Mouse (Mus musculus): ENCODE data around the gene Actl7b. TPM values are rescaled to one million over a fixed set of nuclear protein-coding genes. Genes with fewer than 3 reads are reported as not detected.

The Actl7b gene
- polyA plus RNA-seq, 1 experiment from 2014 or later, result not detected

GRCm38 (mm10) chr4:56743363-56744195 lies 2.3 kb upstream of the Actl7b start, which contains the start of gene Actl7a:
Actl7a (plus strand) TSS chr4:56743413.
- 96% methylated on average over 21 of the region's 21 CpGs for WGBS
- H3K27ac ChIP-seq (ENCODE audit: low read length), result no peak within 1 kb of the TSS
- no peak for ATAC-seq (ENCODE audit: insufficient read depth, low FRiP score)
- peaks cover 4% of the 10 kb centered on the region; the same call in 1 of the 2 replicates for H3K36me3 ChIP-seq (ENCODE audit: control insufficient read depth, insufficient read depth, low read length)
- no peaks in the 10 kb centered on the region for H3K27me3 ChIP-seq (ENCODE audit: control insufficient read depth, insufficient read depth, low read length)
- H3K9me3 ChIP-seq (replicated peaks; ENCODE audit: control insufficient read depth, low read length), result no peaks in the 10 kb centered on the region
- H3K4me2 ChIP-seq (ENCODE audit: low read depth, low read length), result no peak within 1 kb of the TSS
- no peaks in the 10 kb centered on the region for H3K4me1 ChIP-seq (ENCODE audit: control insufficient read depth, insufficient read depth, low read length)
- H3K9ac ChIP-seq (ENCODE audit: low read length), result no peak within 1 kb of the TSS
- no peak within 1 kb of the TSS for H3K4me3 ChIP-seq (replicated peaks; ENCODE audit: low read length)

DNA sequence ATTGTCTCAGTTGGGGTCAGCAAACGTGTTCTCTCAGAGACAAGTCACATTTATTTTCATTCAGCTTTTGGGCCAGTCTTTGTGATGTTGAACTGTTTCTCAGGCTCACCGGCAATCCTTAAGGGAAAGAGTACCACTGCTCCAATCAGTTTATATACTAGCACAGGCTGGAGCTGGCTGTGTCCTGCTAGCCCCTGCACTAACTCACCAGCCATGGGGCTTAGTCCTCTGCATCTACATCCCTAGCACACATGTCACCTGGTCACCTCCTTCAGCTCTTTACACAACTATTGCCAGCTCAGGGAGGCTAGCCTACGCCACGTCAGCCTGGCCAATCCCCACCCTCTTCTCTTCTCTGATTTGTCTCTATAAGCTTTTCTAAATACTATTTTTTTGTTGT lies 1.5 kb upstream of the Actl7b start:
- ATAC-seq (ENCODE audit: insufficient read depth, low FRiP score), result no peak
- H3K4me3 ChIP-seq (replicated peaks; ENCODE audit: low read length), result no peak overlapping the region

DNA sequence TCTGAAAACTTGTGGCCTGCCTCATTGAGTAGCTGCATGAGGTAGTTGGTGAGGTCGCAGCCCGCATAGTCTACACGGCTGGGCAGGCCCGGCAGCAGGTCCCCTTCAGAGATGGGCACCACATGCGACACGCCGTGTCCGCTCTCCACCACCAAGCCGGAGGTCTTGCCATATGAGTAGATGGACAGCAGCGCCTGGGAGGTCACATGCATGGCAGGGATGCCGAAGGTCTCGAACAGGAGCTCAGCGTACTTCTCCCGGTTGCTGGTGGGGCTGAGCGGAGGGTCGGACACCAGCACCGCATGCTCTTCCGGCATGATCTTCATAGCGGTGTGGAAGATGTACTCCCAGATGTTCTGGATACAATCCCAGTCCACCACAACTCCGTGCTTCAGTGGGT lies 632 bp downstream of the Actl7b start:
- WGBS, result 95% methylated on average over 20 of the region's 20 CpGs
- H3K4me1 ChIP-seq (ENCODE audit: control insufficient read depth, insufficient read depth, low read length), result no peaks in the 10 kb centered on the region

More for the DNA sequence above, 1.5 kb upstream of the Actl7b start:
- H3K9me3 ChIP-seq (replicated peaks; ENCODE audit: control insufficient read depth, low read length), result no peaks in the 10 kb centered on the region
- no peak overlapping the region for H3K9ac ChIP-seq (ENCODE audit: low read length)
- WGBS, result 92% methylated on average over 4 of the region's 4 CpGs
- H3K4me1 ChIP-seq (ENCODE audit: control insufficient read depth, insufficient read depth, low read length), result no peaks in the 10 kb centered on the region
- no peak overlapping the region for H3K27ac ChIP-seq (ENCODE audit: low read length)
- H3K4me2 ChIP-seq (ENCODE audit: low read depth, low read length), result no peak overlapping the region
- H3K27me3 ChIP-seq (ENCODE audit: control insufficient read depth, insufficient read depth, low read length), result no peaks in the 10 kb centered on the region
- 0 out of 2 replicates have a peak, but pooled peaks cover under 1% of the 10 kb centered on the region for H3K36me3 ChIP-seq (ENCODE audit: control insufficient read depth, insufficient read depth, low read length)

DNA sequence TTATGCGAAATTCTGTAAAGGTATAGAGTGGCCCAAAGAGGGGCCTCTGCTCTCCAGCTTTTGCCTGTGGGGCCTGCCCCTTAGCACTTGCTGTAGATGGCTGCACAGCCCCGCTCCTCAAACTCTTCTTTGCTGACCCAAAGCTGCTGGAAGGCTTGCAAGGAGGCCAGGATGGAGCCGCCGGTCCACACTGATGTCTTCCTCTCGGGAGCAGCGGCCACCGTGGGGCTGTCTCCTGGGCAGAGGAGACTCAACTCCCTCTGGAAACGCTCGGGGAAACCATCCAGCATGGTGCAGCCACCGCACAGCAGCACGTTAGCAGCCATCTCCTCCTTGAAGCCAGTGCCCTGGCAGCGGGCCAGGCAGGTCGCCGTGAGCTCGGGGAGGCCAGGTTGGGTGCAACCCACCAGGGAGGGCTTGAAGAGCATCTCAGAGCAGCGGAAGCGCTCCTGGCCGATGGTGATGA lies 1.2 kb downstream of the Actl7b start, which contains the start of gene Gm26657:
Gm26657 (plus strand) TSS at position 51 of the 466 bp plus-strand sequence.
- Histone ChIP-seq H3K9ac (ENCODE audit: low read length) (no peak within 1 kb of the TSS), H3K27ac (ENCODE audit: low read length) (no peak within 1 kb of the TSS), H3K4me3 (replicated peaks; ENCODE audit: low read length) (no peak within 1 kb of the TSS), H3K4me2 (ENCODE audit: low read depth, low read length) (no peak within 1 kb of the TSS), H3K27me3 (ENCODE audit: control insufficient read depth, insufficient read depth, low read length) (no peaks in the 10 kb centered on the region), H3K9me3 (replicated peaks; ENCODE audit: control insufficient read depth, low read length) (no peaks in the 10 kb centered on the region), H3K36me3 (ENCODE audit: control insufficient read depth, insufficient read depth, low read length) (no peaks in the 10 kb centered on the region), H3K4me1 (ENCODE audit: control insufficient read depth, insufficient read depth, low read length) (no peaks in the 10 kb centered on the region)
- no peak for ATAC-seq (ENCODE audit: insufficient read depth, low FRiP score)
- WGBS, result 82% methylated on average over 18 of the region's 18 CpGs

More for the DNA sequence above, 632 bp downstream of the Actl7b start:
- no peak overlapping the region for H3K9ac ChIP-seq (ENCODE audit: low read length)
- ATAC-seq (ENCODE audit: insufficient read depth, low FRiP score), result no peak
- no peaks in the 10 kb centered on the region for H3K9me3 ChIP-seq (replicated peaks; ENCODE audit: control insufficient read depth, low read length)
- no peak overlapping the region for H3K27ac ChIP-seq (ENCODE audit: low read length)
- no peaks in the 10 kb centered on the region for H3K36me3 ChIP-seq (ENCODE audit: control insufficient read depth, insufficient read depth, low read length)
- H3K27me3 ChIP-seq (ENCODE audit: control insufficient read depth, insufficient read depth, low read length), result no peaks in the 10 kb centered on the region
- H3K4me2 ChIP-seq (ENCODE audit: low read depth, low read length), result no peak overlapping the region
- H3K4me3 ChIP-seq (replicated peaks; ENCODE audit: low read length), result no peak overlapping the region

DNA sequence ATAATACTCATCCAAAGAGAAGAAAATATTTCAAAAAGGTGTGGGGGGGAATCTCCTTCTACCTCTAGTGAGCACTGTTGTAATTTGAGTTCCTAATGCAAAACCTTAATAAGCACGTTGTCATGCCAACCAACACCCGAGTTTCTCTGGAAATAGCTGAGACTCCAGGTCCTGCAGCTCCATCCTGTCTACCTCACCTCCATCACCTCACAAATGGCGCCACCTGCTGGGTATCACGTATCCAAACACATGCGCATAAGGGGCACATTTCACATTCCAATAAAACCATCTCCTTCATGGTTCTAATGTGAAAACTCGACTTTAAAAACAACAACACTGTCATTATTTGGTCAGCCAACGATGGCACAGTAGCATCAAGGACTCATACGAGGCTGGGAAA lies 15.4 kb downstream of the Actl7b start:
- H3K4me2 ChIP-seq (ENCODE audit: low read depth, low read length), result no peak overlapping the region
- H3K27me3 ChIP-seq (ENCODE audit: control insufficient read depth, insufficient read depth, low read length), result no peaks in the 10 kb centered on the region
- no peaks in the 10 kb centered on the region for H3K9me3 ChIP-seq (replicated peaks; ENCODE audit: control insufficient read depth, low read length)
- H3K27ac ChIP-seq (ENCODE audit: low read length), result no peak overlapping the region
- H3K9ac ChIP-seq (ENCODE audit: low read length), result no peak overlapping the region
- 63% methylated on average over 8 of the region's 8 CpGs for WGBS
- no peaks in the 10 kb centered on the region for H3K36me3 ChIP-seq (ENCODE audit: control insufficient read depth, insufficient read depth, low read length)
- ATAC-seq (ENCODE audit: insufficient read depth, low FRiP score), result no peak
- H3K4me3 ChIP-seq (replicated peaks; ENCODE audit: low read length), result no peak overlapping the region
- H3K4me1 ChIP-seq (ENCODE audit: control insufficient read depth, insufficient read depth, low read length), result no peaks in the 10 kb centered on the region

GRCm38 (mm10) chr4:56723237-56723636 lies 18.0 kb downstream of the Actl7b start:
- Histone ChIP-seq H3K9ac (ENCODE audit: low read length) (no peak overlapping the region), H3K9me3 (replicated peaks; ENCODE audit: control insufficient read depth, low read length) (no peaks in the 10 kb centered on the region), H3K27ac (ENCODE audit: low read length) (no peak overlapping the region), H3K4me3 (replicated peaks; ENCODE audit: low read length) (no peak overlapping the region), H3K27me3 (ENCODE audit: control insufficient read depth, insufficient read depth, low read length) (no peaks in the 10 kb centered on the region), H3K36me3 (ENCODE audit: control insufficient read depth, insufficient read depth, low read length) (no peaks in the 10 kb centered on the region), H3K4me1 (ENCODE audit: control insufficient read depth, insufficient read depth, low read length) (no peaks in the 10 kb centered on the region), H3K4me2 (ENCODE audit: low read depth, low read length) (no peak overlapping the region)
- ATAC-seq (ENCODE audit: insufficient read depth, low FRiP score), result no peak
- 83% methylated on average over 6 of the region's 6 CpGs for WGBS

DNA sequence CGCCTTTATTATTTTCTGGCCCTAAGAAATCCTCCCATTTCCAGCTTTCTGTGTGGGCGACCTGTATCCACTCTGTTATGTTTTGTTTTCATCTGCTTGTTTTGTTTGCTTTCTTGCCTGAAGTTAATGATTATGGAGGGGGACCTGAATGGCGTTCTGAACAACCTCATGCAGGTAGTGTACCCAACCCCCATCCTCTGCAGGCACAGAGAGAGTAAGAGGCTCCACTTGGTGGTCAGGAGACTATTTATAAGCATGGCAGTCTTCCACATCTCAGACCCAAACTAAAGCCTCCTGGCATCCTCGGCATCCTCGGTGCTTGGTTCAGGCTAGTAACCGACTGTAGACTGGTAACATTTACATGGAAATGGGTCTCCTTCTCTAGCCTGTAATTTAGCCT lies 18.9 kb downstream of the Actl7b start:
- no peaks in the 10 kb centered on the region for H3K36me3 ChIP-seq (ENCODE audit: control insufficient read depth, insufficient read depth, low read length)
- no peak overlapping the region for H3K4me2 ChIP-seq (ENCODE audit: low read depth, low read length)
- H3K4me3 ChIP-seq (replicated peaks; ENCODE audit: low read length), result no peak overlapping the region
- 68% methylated on average over 6 of the region's 6 CpGs for WGBS
- no peaks in the 10 kb centered on the region for H3K9me3 ChIP-seq (replicated peaks; ENCODE audit: control insufficient read depth, low read length)
- no peak overlapping the region for H3K27ac ChIP-seq (ENCODE audit: low read length)
- H3K27me3 ChIP-seq (ENCODE audit: control insufficient read depth, insufficient read depth, low read length), result no peaks in the 10 kb centered on the region
- ATAC-seq (ENCODE audit: insufficient read depth, low FRiP score), result no peak
- H3K4me1 ChIP-seq (ENCODE audit: control insufficient read depth, insufficient read depth, low read length), result no peaks in the 10 kb centered on the region
- no peak overlapping the region for H3K9ac ChIP-seq (ENCODE audit: low read length)

GRCm38 (mm10) chr4:56721469-56721868 lies 19.8 kb downstream of the Actl7b start:
- H3K4me1 ChIP-seq (ENCODE audit: control insufficient read depth, insufficient read depth, low read length), result no peaks in the 10 kb centered on the region
- no peak overlapping the region for H3K27ac ChIP-seq (ENCODE audit: low read length)
- no peaks in the 10 kb centered on the region for H3K36me3 ChIP-seq (ENCODE audit: control insufficient read depth, insufficient read depth, low read length)
- ATAC-seq (ENCODE audit: insufficient read depth, low FRiP score), result no peak
- H3K4me2 ChIP-seq (ENCODE audit: low read depth, low read length), result no peak overlapping the region
- WGBS, result 21% methylated on average over 3 of the region's 3 CpGs
- H3K9ac ChIP-seq (ENCODE audit: low read length), result no peak overlapping the region
- H3K9me3 ChIP-seq (replicated peaks; ENCODE audit: control insufficient read depth, low read length), result no peaks in the 10 kb centered on the region
- no peak overlapping the region for H3K4me3 ChIP-seq (replicated peaks; ENCODE audit: low read length)
- no peaks in the 10 kb centered on the region for H3K27me3 ChIP-seq (ENCODE audit: control insufficient read depth, insufficient read depth, low read length)

DNA sequence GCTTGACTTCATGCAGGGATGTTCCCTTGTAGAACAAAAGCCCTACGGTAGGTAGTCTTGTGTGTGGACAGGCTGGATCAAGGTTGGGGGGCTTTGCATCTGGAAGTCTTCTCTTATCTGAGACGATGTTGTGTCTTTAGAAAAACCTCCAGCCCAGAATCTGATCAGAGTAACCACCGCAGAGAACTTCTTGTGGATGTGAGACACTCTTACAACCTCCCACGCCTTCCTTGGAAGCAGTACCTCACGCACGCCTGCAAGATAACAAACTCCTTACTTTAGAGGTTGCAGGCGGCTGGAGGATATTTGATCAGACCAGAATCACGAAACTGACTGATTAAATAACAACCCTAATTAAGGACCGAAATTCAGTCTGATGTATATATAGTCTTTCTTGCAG lies 20.8 kb downstream of the Actl7b start:
- no peaks in the 10 kb centered on the region for H3K27me3 ChIP-seq (ENCODE audit: control insufficient read depth, insufficient read depth, low read length)
- H3K36me3 ChIP-seq (ENCODE audit: control insufficient read depth, insufficient read depth, low read length), result no peaks in the 10 kb centered on the region
- H3K4me2 ChIP-seq (ENCODE audit: low read depth, low read length), result no peak overlapping the region
- H3K9ac ChIP-seq (ENCODE audit: low read length), result no peak overlapping the region
- no peaks in the 10 kb centered on the region for H3K4me1 ChIP-seq (ENCODE audit: control insufficient read depth, insufficient read depth, low read length)
- ATAC-seq (ENCODE audit: insufficient read depth, low FRiP score), result no peak
- H3K27ac ChIP-seq (ENCODE audit: low read length), result no peak overlapping the region
- no peaks in the 10 kb centered on the region for H3K9me3 ChIP-seq (replicated peaks; ENCODE audit: control insufficient read depth, low read length)
- H3K4me3 ChIP-seq (replicated peaks; ENCODE audit: low read length), result no peak overlapping the region
- 73% methylated on average over 9 of the region's 9 CpGs for whole genome bisulfite sequencing
